Mouse (Mus musculus) midbrain, embryonic 11.5 days (tissue): ENCODE measurements around the gene Serpind1. TPM values are rescaled to one million over a fixed set of nuclear protein-coding genes. Genes with fewer than 3 reads are reported as not detected.

Experiments
- ATAC-seq: fragments of 200-750 bp; cut with Nextera tagmentation; 2 replicates; pipeline ENCODE4 v1.8.0; 2017; ENCODE audit warnings: moderate TSS enrichment, moderate library complexity; ENCODE audit not compliant: low FRiP score
- DNase-seq: peaks from one replicate; pipeline ENCODE4 v3.0.0; 2015; ENCODE audit warnings: low spot score; ENCODE audit errors: missing footprints
- H3K27ac ChIP-seq: fragments of 300-500 bp; sonication (generic); 2 replicates; pipeline ENCODE4 v1.5.1; 2014; ENCODE audit warnings: low read depth, low read length
- H3K27me3 ChIP-seq: fragments of 300-500 bp; sonication (generic); 2 replicates; pipeline ENCODE4 v1.6.1; 2014; ENCODE audit warnings: mild to moderate bottlenecking, low read length, moderate library complexity, mixed read lengths; ENCODE audit not compliant: control insufficient read depth, insufficient read depth
- H3K36me3 ChIP-seq: fragments of 300-500 bp; sonication (generic); 2 replicates; pipeline ENCODE4 v1.6.1; 2014; ENCODE audit warnings: mild to moderate bottlenecking, low read length, moderate library complexity, mixed read lengths; ENCODE audit not compliant: control insufficient read depth, insufficient read depth
- H3K4me1 ChIP-seq: fragments of 300-500 bp; sonication (generic); 2 replicates; pipeline ENCODE4 v1.6.1; 2014; ENCODE audit warnings: low read length; ENCODE audit not compliant: control insufficient read depth, insufficient read depth
- H3K4me2 ChIP-seq: fragments of 300-500 bp; sonication (generic); 2 replicates; pipeline ENCODE4 v1.6.1; 2014; ENCODE audit warnings: mild to moderate bottlenecking, moderate library complexity
- H3K4me3 ChIP-seq: fragments of 300-500 bp; sonication (generic); 2 replicates; pipeline ENCODE4 v1.5.1; 2014; ENCODE audit warnings: low read depth, low read length
- H3K9ac ChIP-seq: fragments of 300-500 bp; sonication (generic); 2 replicates; pipeline ENCODE4 v1.6.1; 2014; ENCODE audit warnings: low read length
- H3K9me3 ChIP-seq: fragments of 300-500 bp; sonication (generic); 2 replicates; pipeline ENCODE4 v1.6.1; 2016; ENCODE audit warnings: low read length; ENCODE audit not compliant: control insufficient read depth
- WGBS: fragments of 180-500 bp; shearing (Covaris S2); extraction: QIAGEN DNeasy Blood & Tissue Kit; methylation state at CpG from one replicate; pipeline ENCODE4 v1.1.7; 2014; 5-methylcytosine and 5-hydroxymethylcytosine counted together
- polyA plus RNA-seq: library from polyadenylated mRNA; unstranded; fragments of >200 nt; fragmentation: Nextera tagmentation; extraction: Ambion mirVana; gene quantifications from 2 replicates; pipeline ENCODE4 v1.2.1, GENCODE M21; 2014

The Serpind1 gene
- polyA plus RNA-seq, 1 experiment from 2014 or later, result 0.22 TPM

GRCm38 (mm10) chr16:17312531-17312930 is 18.6 kb upstream of the Serpind1 start:
- no peak overlapping the region for H3K4me3 ChIP-seq
- no peak overlapping the region for H3K27ac ChIP-seq
- no peak overlapping the region for H3K4me2 ChIP-seq
- H3K4me1 ChIP-seq, result no peaks in the 10 kb centered on the region
- no peak overlapping the region for H3K9ac ChIP-seq
- H3K9me3 ChIP-seq, result no peaks in the 10 kb centered on the region
- no peak for ATAC-seq
- no peak for DNase-seq
- peaks cover 16% of the 10 kb centered on the region for H3K36me3 ChIP-seq
- H3K27me3 ChIP-seq, result no peaks in the 10 kb centered on the region
- WGBS, result 93% methylated on average over 5 of the region's 5 CpGs

GRCm38 (mm10) chr16:17316554-17316953 is 14.6 kb upstream of the Serpind1 start:
- H3K27ac ChIP-seq, result no peak overlapping the region
- no peaks in the 10 kb centered on the region for H3K27me3 ChIP-seq
- no peak overlapping the region for H3K9ac ChIP-seq
- H3K9me3 ChIP-seq, result no peaks in the 10 kb centered on the region
- DNase-seq, result no peak
- H3K4me1 ChIP-seq, result no peaks in the 10 kb centered on the region
- no peak for ATAC-seq
- WGBS, result 92% methylated on average over 7 of the region's 7 CpGs
- no peak overlapping the region for H3K4me3 ChIP-seq
- H3K36me3 ChIP-seq, result peaks cover 16% of the 10 kb centered on the region; the same call in 1 of the 2 replicates
- H3K4me2 ChIP-seq, result no peak overlapping the region

- Histone ChIP-seq H3K9ac (no peak overlapping the region), H3K4me1 (no peaks in the 10 kb centered on the region), H3K9me3 (no peaks in the 10 kb centered on the region), H3K36me3 (peaks cover 12% of the 10 kb centered on the region; the same call in 1 of the 2 replicates), H3K4me2 (no peak overlapping the region), H3K4me3 (no peak overlapping the region), H3K27ac (no peak overlapping the region), H3K27me3 (no peaks in the 10 kb centered on the region)
- no peak for DNase-seq
- 84% methylated on average over 5 of the region's 5 CpGs for WGBS
- ATAC-seq, result no peak
Observed at GRCm38 (mm10) chr16:17321481-17321880, 9.7 kb upstream of the Serpind1 start.

- H3K27ac ChIP-seq, result no peak overlapping the region
- H3K4me3 ChIP-seq, result no peak overlapping the region
- H3K9me3 ChIP-seq, result no peaks in the 10 kb centered on the region
- 91% methylated on average over 5 of the region's 5 CpGs for WGBS
- no peak for DNase-seq
- H3K9ac ChIP-seq, result no peak overlapping the region
- no peak overlapping the region for H3K4me2 ChIP-seq
- 0 out of 2 replicates have a peak, but pooled peaks cover 3% of the 10 kb centered on the region for H3K36me3 ChIP-seq
- no peaks in the 10 kb centered on the region for H3K27me3 ChIP-seq
- ATAC-seq, result no peak
- no peaks in the 10 kb centered on the region for H3K4me1 ChIP-seq
Observed at GRCm38 (mm10) chr16:17324745-17325144, 6.4 kb upstream of the Serpind1 start.

GRCm38 (mm10) chr16:17326064-17326463 is 5.1 kb upstream of the Serpind1 start:
- H3K9ac ChIP-seq, result no peak overlapping the region
- no peaks in the 10 kb centered on the region for H3K4me1 ChIP-seq
- H3K36me3 ChIP-seq, result 0 out of 2 replicates have a peak, but pooled peaks cover 3% of the 10 kb centered on the region
- ATAC-seq (no peak), DNase-seq (no peak)
- H3K27ac ChIP-seq, result no peak overlapping the region
- no peaks in the 10 kb centered on the region for H3K9me3 ChIP-seq
- no peak overlapping the region for H3K4me3 ChIP-seq
- H3K27me3 ChIP-seq, result no peaks in the 10 kb centered on the region
- WGBS, result 96% methylated on average over 2 of the region's 2 CpGs
- H3K4me2 ChIP-seq, result no peak overlapping the region

GRCm38 (mm10) chr16:17329848-17330570 is 1.2 kb upstream of the Serpind1 start:
- Histone ChIP-seq H3K27ac (no peak overlapping the region), H3K4me3 (no peak overlapping the region), H3K9me3 (no peaks in the 10 kb centered on the region), H3K9ac (no peak overlapping the region), H3K36me3 (no peaks in the 10 kb centered on the region), H3K27me3 (no peaks in the 10 kb centered on the region), H3K4me1 (no peaks in the 10 kb centered on the region), H3K4me2 (no peak overlapping the region)
- no peak for DNase-seq
- no peak for ATAC-seq
- WGBS, result 75% methylated on average over 1 of the region's 1 CpGs

- no peak overlapping the region for H3K4me2 ChIP-seq
- H3K4me1 ChIP-seq, result no peaks in the 10 kb centered on the region
- whole genome bisulfite sequencing, result 90% methylated on average over 5 of the region's 5 CpGs
- no peak for ATAC-seq
- no peak for DNase-seq
- no peaks in the 10 kb centered on the region for H3K27me3 ChIP-seq
- H3K27ac ChIP-seq, result no peak overlapping the region
- H3K9ac ChIP-seq, result no peak overlapping the region
- no peaks in the 10 kb centered on the region for H3K9me3 ChIP-seq
- no peaks in the 10 kb centered on the region for H3K36me3 ChIP-seq
- no peak overlapping the region for H3K4me3 ChIP-seq
Observed at GRCm38 (mm10) chr16:17331855-17332254, 684 bp downstream of the Serpind1 start.

GRCm38 (mm10) chr16:17334574-17334973 is 3.4 kb downstream of the Serpind1 start:
- DNase-seq (no peak), ATAC-seq (no peak)
- Histone ChIP-seq H3K27ac (no peak overlapping the region), H3K4me2 (no peak overlapping the region), H3K27me3 (no peaks in the 10 kb centered on the region), H3K4me3 (no peak overlapping the region), H3K4me1 (no peaks in the 10 kb centered on the region), H3K36me3 (no peaks in the 10 kb centered on the region), H3K9ac (no peak overlapping the region), H3K9me3 (no peaks in the 10 kb centered on the region)

- H3K4me3 ChIP-seq, result no peak overlapping the region
- no peak overlapping the region for H3K4me2 ChIP-seq
- ATAC-seq (no peak), DNase-seq (no peak)
- no peaks in the 10 kb centered on the region for H3K4me1 ChIP-seq
- WGBS, result 83% methylated on average over 1 of the region's 1 CpGs
- no peaks in the 10 kb centered on the region for H3K36me3 ChIP-seq
- H3K9ac ChIP-seq, result no peak overlapping the region
- no peak overlapping the region for H3K27ac ChIP-seq
- H3K27me3 ChIP-seq, result no peaks in the 10 kb centered on the region
- no peaks in the 10 kb centered on the region for H3K9me3 ChIP-seq
Observed at GRCm38 (mm10) chr16:17336089-17336488, 4.9 kb downstream of the Serpind1 start.
